Mouse (Mus musculus): ENCODE measurements around the gene Cbll1. TPM values are rescaled to one million over a fixed set of nuclear protein-coding genes. Genes with fewer than 3 reads are reported as not detected.

Gene Cbll1
- total RNA-seq (2021), result 10 to 100 TPM; 10.1 to 11.1 TPM

GRCm38 (mm10) chr12:31499314-31500131 lies at the start of gene Cbll1:
Gene Cbll1 (minus strand): TSS chr12:31499616.
- intact Hi-C loops (cut with DNase I), result loop anchor here (5.0 to 10.0 kb wide), 3 partner anchors 125 to 385 kb away; partner anchors contain the start of genes Cog5 and Dus4l

GRCm38 (mm10) chr12:31546061-31546460 lies 46.6 kb upstream of the Cbll1 start:
- intact Hi-C loops (cut with DNase I), result no loop called here
- no peak for DNase-seq (ENCODE audit: low spot score)

More at GRCm38 (mm10) chr12:31499314-31500131, at the start of gene Cbll1:
- peak; percentile 92 for DNase-seq (ENCODE audit: low spot score)

GRCm38 (mm10) chr12:31545219-31545618 lies 45.8 kb upstream of the Cbll1 start:
- no peak for DNase-seq (ENCODE audit: low spot score)
- intact Hi-C loops (cut with DNase I), result no loop called here

GRCm38 (mm10) chr12:31541541-31541940 lies 42.1 kb upstream of the Cbll1 start:
- intact Hi-C loops (cut with DNase I), result no loop called here
- no peak for DNase-seq (ENCODE audit: low spot score)

GRCm38 (mm10) chr12:31539783-31540182 lies 40.4 kb upstream of the Cbll1 start:
- no peak for DNase-seq (ENCODE audit: low spot score)
- intact Hi-C loops (cut with DNase I), result no loop called here

- intact Hi-C loops (cut with DNase I), result no loop called here
- DNase-seq (ENCODE audit: low spot score), result no peak
Measured at GRCm38 (mm10) chr12:31537515-31538230, 38.3 kb upstream of the Cbll1 start.

- intact Hi-C loops (cut with DNase I), result no loop called here
- DNase-seq (ENCODE audit: low spot score), result no peak
Measured at GRCm38 (mm10) chr12:31534060-31534843, 34.8 kb upstream of the Cbll1 start.

GRCm38 (mm10) chr12:31533218-31533908 lies 33.9 kb upstream of the Cbll1 start:
- intact Hi-C loops (cut with DNase I), result no loop called here
- no peak for DNase-seq (ENCODE audit: low spot score)

GRCm38 (mm10) chr12:31532054-31532453 lies 32.6 kb upstream of the Cbll1 start:
- intact Hi-C loops (cut with DNase I), result no loop called here
- DNase-seq (ENCODE audit: low spot score), result no peak

- intact Hi-C loops (cut with DNase I), result no loop called here
Measured at GRCm38 (mm10) chr12:31527407-31527806, 28.0 kb upstream of the Cbll1 start.

GRCm38 (mm10) chr12:31521371-31521770 lies 22.0 kb upstream of the Cbll1 start:
- no peak for DNase-seq (ENCODE audit: low spot score)
- intact Hi-C loops (cut with DNase I), result no loop called here

More at GRCm38 (mm10) chr12:31527407-31527806, 28.0 kb upstream of the Cbll1 start:
- no peak for DNase-seq (ENCODE audit: low spot score)

GRCm38 (mm10) chr12:31520119-31520518 lies 20.7 kb upstream of the Cbll1 start:
- DNase-seq (ENCODE audit: low spot score), result no peak
- intact Hi-C loops (cut with DNase I), result no loop called here

GRCm38 (mm10) chr12:31513724-31514503 lies 14.5 kb upstream of the Cbll1 start:
- DNase-seq (ENCODE audit: low spot score), result no peak
- intact Hi-C loops (cut with DNase I), result no loop called here

GRCm38 (mm10) chr12:31512634-31513411 lies 13.4 kb upstream of the Cbll1 start:
- intact Hi-C loops (cut with DNase I), result no loop called here
- DNase-seq (ENCODE audit: low spot score), result no peak

- DNase-seq (ENCODE audit: low spot score), result no peak
- intact Hi-C loops (cut with DNase I), result no loop called here
Measured at GRCm38 (mm10) chr12:31511218-31511617, 11.8 kb upstream of the Cbll1 start.

GRCm38 (mm10) chr12:31508496-31508895 lies 9.1 kb upstream of the Cbll1 start:
- intact Hi-C loops (cut with DNase I), result loop anchor here (1.0 to 10.0 kb wide), 3 partner anchors 134 to 394 kb away; no protein-coding TSS in a partner anchor
- DNase-seq (ENCODE audit: low spot score), result no peak

- no peak for DNase-seq (ENCODE audit: low spot score)
- intact Hi-C loops (cut with DNase I), result loop anchor here (1.0 to 10.0 kb wide), 4 partner anchors 133 to 419 kb away; no protein-coding TSS in a partner anchor
Measured at GRCm38 (mm10) chr12:31507718-31508364, 8.4 kb upstream of the Cbll1 start.

All from heart, postnatal 25 days (tissue).